Mouse (Mus musculus) MEL (cell line): ENCODE measurements around the gene Strip1. TPM values are rescaled to one million over a fixed set of nuclear protein-coding genes. Genes with fewer than 3 reads are reported as not detected.

Experiments
- DNase-seq: peaks from one replicate; pipeline ENCODE4 v3.0.0; 2011; ENCODE audit warnings: low read depth, low spot score
- H3K27ac ChIP-seq: 2 replicates; pipeline ENCODE4 v1.5.1; 2012; ENCODE audit warnings: low read depth, mild to moderate bottlenecking, control low read depth, low read length, moderate library complexity; ENCODE audit not compliant: control insufficient read depth
- H3K27me3 ChIP-seq, 2 experiments: fragments of 150-350 bp in 1 of 2; sonication (generic) in 1 of 2; 2 replicates each; pipeline ENCODE4 v1.6.1; 2012; ENCODE audit warnings: low read length in 2 of 2, mild to moderate bottlenecking in 2 of 2, improper control_type of control experiment in 1 of 2, moderate library complexity in 1 of 2; ENCODE audit not compliant: insufficient read depth in 2 of 2, control insufficient read depth in 1 of 2
- H3K36me3 ChIP-seq, 2 experiments: 2 replicates each; pipeline ENCODE4 v1.6.1; 2012 to 2014; ENCODE audit warnings: low read length in 2 of 2, improper control_type of control experiment in 1 of 2, inconsistent platforms in 1 of 2, mild to moderate bottlenecking in 1 of 2; ENCODE audit not compliant: insufficient read depth in 2 of 2, control insufficient read depth in 1 of 2
- H3K4me1 ChIP-seq, 2 experiments: fragments of 150-350 bp in 1 of 2; sonication (generic) in 1 of 2; 2 replicates each; pipeline ENCODE4 v1.6.1; 2012; ENCODE audit warnings: low read length in 2 of 2, improper control_type of control experiment in 1 of 2, mild to moderate bottlenecking in 1 of 2; ENCODE audit not compliant: insufficient read depth in 2 of 2, control insufficient read depth in 1 of 2
- H3K4me3 ChIP-seq, 2 experiments: fragments of 150-350 bp in 1 of 2; sonication (generic) in 1 of 2; 2 replicates each; pipeline ENCODE4 v1.5.1; 2012; ENCODE audit warnings: low read depth in 2 of 2, low read length in 2 of 2, mild to moderate bottlenecking in 2 of 2, moderate library complexity in 2 of 2, control low read depth in 1 of 2, improper control_type of control experiment in 1 of 2; ENCODE audit not compliant: control insufficient read depth in 1 of 2, insufficient read depth in 1 of 2
- H3K79me2 ChIP-seq: 2 replicates; pipeline ENCODE4 v1.6.1; 2012; ENCODE audit warnings: mild to moderate bottlenecking, low read length, moderate library complexity; ENCODE audit not compliant: control insufficient read depth, poor library complexity, insufficient read depth
- H3K9ac ChIP-seq: 2 replicates; pipeline ENCODE4 v1.6.1; 2012; ENCODE audit warnings: low read depth, mild to moderate bottlenecking, control low read depth, low read length, moderate library complexity; ENCODE audit not compliant: control insufficient read depth, poor library complexity, severe bottlenecking
- H3K9me3 ChIP-seq: fragments of 150-350 bp; sonication (generic); replicated peaks from 2 replicates; pipeline ENCODE4 v1.6.1; 2012; ENCODE audit warnings: mild to moderate bottlenecking, low read length, improper control_type of control experiment, moderate library complexity; ENCODE audit not compliant: insufficient read depth
- BHLHE40 ChIP-seq: IDR thresholded peaks from 2 replicates; pipeline ENCODE4 v1.6.1; 2012; ENCODE audit warnings: low read depth, mild to moderate bottlenecking, inconsistent platforms, low read length, improper control_type of control experiment, borderline replicate concordance
- CHD1 ChIP-seq: IDR thresholded peaks from 2 replicates; pipeline ENCODE4 v1.6.1; 2012; ENCODE audit warnings: low read depth, mild to moderate bottlenecking, inconsistent platforms, low read length, improper control_type of control experiment
- CHD2 ChIP-seq: IDR thresholded peaks from 2 replicates; pipeline ENCODE4 v1.6.1; 2011; ENCODE audit warnings: low read length, improper control_type of control experiment
- E2F4 ChIP-seq: IDR thresholded peaks from 2 replicates; pipeline ENCODE4 v1.6.1; 2011; ENCODE audit warnings: low read depth, low read length, improper control_type of control experiment, borderline replicate concordance
- EP300 ChIP-seq, 2 experiments: IDR thresholded peaks; 2 replicates each; pipeline ENCODE4 v1.6.1; 2011; ENCODE audit warnings: improper control_type of control experiment in 2 of 2, low read length in 2 of 2, low read depth in 1 of 2, mild to moderate bottlenecking in 1 of 2
- ETS1 ChIP-seq: IDR thresholded peaks from 2 replicates; pipeline ENCODE4 v1.6.1; 2012; ENCODE audit warnings: low read depth, mild to moderate bottlenecking, inconsistent platforms, low read length, improper control_type of control experiment, moderate library complexity
- JUND ChIP-seq: IDR thresholded peaks from 2 replicates; pipeline ENCODE4 v1.6.1; 2011; ENCODE audit warnings: low read depth, mild to moderate bottlenecking, improper control_type of control experiment, low read length
- KAT2A ChIP-seq: conservative IDR thresholded peaks from 2 replicates; pipeline ENCODE4 v1.6.1; 2012; ENCODE audit warnings: low read depth, low read length, improper control_type of control experiment, inconsistent platforms
- MAFK ChIP-seq: IDR thresholded peaks from 2 replicates; pipeline ENCODE4 v1.6.1; 2011; ENCODE audit warnings: low read depth, mild to moderate bottlenecking, low read length, improper control_type of control experiment, borderline replicate concordance
- MAZ ChIP-seq: IDR thresholded peaks from 2 replicates; pipeline ENCODE4 v1.6.1; 2012; ENCODE audit warnings: low read depth, mild to moderate bottlenecking, inconsistent platforms, low read length, improper control_type of control experiment
- MXI1 ChIP-seq: IDR thresholded peaks from 2 replicates; pipeline ENCODE4 v1.6.1; 2011; ENCODE audit warnings: mild to moderate bottlenecking, low read depth, low read length, improper control_type of control experiment
- MYB ChIP-seq: IDR thresholded peaks from 2 replicates; pipeline ENCODE4 v1.6.1; 2011; ENCODE audit warnings: mild to moderate bottlenecking, low read depth, low read length, improper control_type of control experiment
- MYC ChIP-seq: IDR thresholded peaks from 2 replicates; pipeline ENCODE4 v1.6.1; 2011; ENCODE audit warnings: low read depth, mild to moderate bottlenecking, low read length, improper control_type of control experiment, moderate library complexity
- NRF1 ChIP-seq: IDR thresholded peaks from 2 replicates; pipeline ENCODE4 v1.6.1; 2014; ENCODE audit warnings: low read depth, mild to moderate bottlenecking, inconsistent platforms, low read length, improper control_type of control experiment, moderate library complexity; ENCODE audit not compliant: poor library complexity, insufficient read depth, severe bottlenecking
- POLR2A ChIP-seq, 2 experiments: IDR thresholded peaks; 2 replicates each; pipeline ENCODE4 v1.6.1; 2011 to 2012; ENCODE audit warnings: low read length in 2 of 2, mild to moderate bottlenecking in 2 of 2, control low read depth in 1 of 2, improper control_type of control experiment in 1 of 2, low read depth in 1 of 2, moderate library complexity in 1 of 2; ENCODE audit not compliant: control insufficient read depth in 1 of 2, insufficient read depth in 1 of 2, poor library complexity in 1 of 2
- POLR2AphosphoS2 ChIP-seq: IDR thresholded peaks from 2 replicates; pipeline ENCODE4 v1.6.1; 2011; ENCODE audit warnings: low read length, improper control_type of control experiment
- POLR2AphosphoS5 ChIP-seq: IDR thresholded peaks from 2 replicates; pipeline ENCODE4 v1.6.1; 2012; ENCODE audit warnings: low read depth, borderline replicate concordance, mild to moderate bottlenecking, inconsistent platforms, low read length, moderate library complexity, mixed read lengths
- RAD21 ChIP-seq: IDR thresholded peaks from 2 replicates; pipeline ENCODE4 v1.6.1; 2011; ENCODE audit warnings: mild to moderate bottlenecking, low read depth, low read length, improper control_type of control experiment
- RCOR1 ChIP-seq: IDR thresholded peaks from 2 replicates; pipeline ENCODE4 v1.6.1; 2012; ENCODE audit warnings: low read depth, mild to moderate bottlenecking, inconsistent platforms, low read length, improper control_type of control experiment
- SIN3A ChIP-seq: IDR thresholded peaks from 2 replicates; pipeline ENCODE4 v1.6.1; 2012; ENCODE audit warnings: low read length, improper control_type of control experiment, inconsistent platforms
- SMC3 ChIP-seq: IDR thresholded peaks from 2 replicates; pipeline ENCODE4 v1.6.1; 2011; ENCODE audit warnings: low read depth, low read length, improper control_type of control experiment
- TAL1 ChIP-seq: IDR thresholded peaks from 2 replicates; pipeline ENCODE4 v1.6.1; 2012; ENCODE audit warnings: mild to moderate bottlenecking, inconsistent platforms, low read length, moderate library complexity, mixed read lengths
- TCF12 ChIP-seq: IDR thresholded peaks from 2 replicates; pipeline ENCODE4 v1.6.1; 2014; ENCODE audit warnings: low read depth, mild to moderate bottlenecking, inconsistent platforms, low read length, improper control_type of control experiment, moderate library complexity
- UBTF ChIP-seq: IDR thresholded peaks from 2 replicates; pipeline ENCODE4 v1.6.1; 2012; ENCODE audit warnings: low read depth, mild to moderate bottlenecking, inconsistent platforms, low read length, improper control_type of control experiment, moderate library complexity, borderline replicate concordance; ENCODE audit not compliant: insufficient read depth
- USF1 ChIP-seq: IDR thresholded peaks from 2 replicates; pipeline ENCODE4 v1.6.1; 2014; ENCODE audit warnings: low read depth, mild to moderate bottlenecking, inconsistent platforms, low read length, improper control_type of control experiment, moderate library complexity
- ZKSCAN1 ChIP-seq: IDR thresholded peaks from 2 replicates; pipeline ENCODE4 v1.6.1; 2012; ENCODE audit warnings: low read depth, mild to moderate bottlenecking, inconsistent platforms, low read length, improper control_type of control experiment, moderate library complexity
- ZNF384 ChIP-seq: IDR thresholded peaks from 2 replicates; pipeline ENCODE4 v1.6.1; 2012; ENCODE audit warnings: low read depth, mild to moderate bottlenecking, inconsistent platforms, low read length, improper control_type of control experiment
- polyA plus RNA-seq, 2 experiments: library from polyadenylated mRNA; stranded (reverse) in 1 of 2; unstranded in 1 of 2; fragments of >175 nt in 1 of 2; fragments of >200 nt in 1 of 2; gene quantifications; 2 replicates each; pipeline versions ENCODE4 v1.2.1 to v1.2.4; 2012; ENCODE audit warnings: low replicate concordance in 2 of 2, low read depth in 1 of 2; ENCODE audit not compliant: insufficient read length in 2 of 2, insufficient read depth in 1 of 2, missing spikeins in 1 of 2
- total RNA-seq: library from RNA; depleted of rRNA; stranded (reverse); fragments of 300-350 nt; gene quantifications from 2 replicates; pipeline ENCODE4 v1.2.3, GENCODE M21; 2012

Strip1 gene
- total and polyA plus RNA-seq, 3 experiments: 19.8 to 32.9 TPM; not detected in 1

GRCm38 (mm10) chr3:107680790-107681576 lies 49.5 kb upstream of the Strip1 start (continued):
- no peak for TF ChIP-seq ZKSCAN1

GRCm38 (mm10) chr3:107671509-107671908 lies 40.0 kb upstream of the Strip1 start:
- peaks cover 19 to 43% of the 10 kb centered on the region in 2 experiments for H3K36me3 ChIP-seq
- H3K4me1 ChIP-seq: peaks cover 3 to 13% of the 10 kb centered on the region in 2 experiments; a peak in 3 of 4 replicates
- no peak overlapping the region for H3K4me3 ChIP-seq
- H3K27ac ChIP-seq: peak overlapping the region; percentile 71
- no peaks in the 10 kb centered on the region; the same call in 1 of the 2 replicates for H3K79me2 ChIP-seq
- DNase-seq: no peak
- no peak overlapping the region for H3K9ac ChIP-seq
- TF ChIP-seq POLR2A (IDR thresholded peaks at IDR 0.05; ENCODE audit: control insufficient read depth in 1 of 2, insufficient read depth in 1 of 2, low read depth in 1 of 2, low read length in 2 of 2, poor library complexity in 1 of 2): no peak
- no peak for TF ChIP-seq MYC
- no peak for TF ChIP-seq MAFK
- TF ChIP-seq USF1: peak; percentile 53; the same call in 1 of the 2 replicates
- H3K9me3 ChIP-seq: no peaks in the 10 kb centered on the region
- H3K27me3 ChIP-seq: no peaks in the 10 kb centered on the region

- Histone ChIP-seq H3K9ac (no peak overlapping the region), H3K4me3 (no peak overlapping the region), H3K36me3 (peaks cover 19 to 45% of the 10 kb centered on the region in 2 experiments), H3K9me3 (no peaks in the 10 kb centered on the region), H3K4me1 (peaks cover 3 to 13% of the 10 kb centered on the region in 2 experiments; a peak in 3 of 4 replicates), H3K27me3 (no peaks in the 10 kb centered on the region), H3K27ac (peak overlapping the region; percentile 47), H3K79me2 (no peaks in the 10 kb centered on the region; the same call in 1 of the 2 replicates)
- DNase-seq: peak; percentile 46
- TF ChIP-seq MYC: no peak
- no peak for TF ChIP-seq UBTF
- TF ChIP-seq JUND: no peak
- 0 out of 2 replicates have a peak, but pooled peaks have one; percentile 36 for TF ChIP-seq SIN3A
- no peak for TF ChIP-seq MYB
- TF ChIP-seq BHLHE40: no peak
- peak; percentile 33; the same call in 1 of the 2 replicates for TF ChIP-seq TCF12
- TF ChIP-seq USF1: no peak
- no peak for TF ChIP-seq NRF1
- TF ChIP-seq POLR2AphosphoS2: no peak
- TF ChIP-seq RAD21: no peak
- no peak for TF ChIP-seq E2F4
- no peak for TF ChIP-seq CHD1
- TF ChIP-seq RCOR1: no peak
- TF ChIP-seq EP300 (IDR thresholded peaks at IDR 0.05; ENCODE audit: low read depth in 1 of 2, low read length in 2 of 2): peak in 1 of 2 experiments; percentile 67; a peak in 1 of 4 replicates
- TF ChIP-seq POLR2AphosphoS5: no peak
- TF ChIP-seq POLR2A (IDR thresholded peaks at IDR 0.05; ENCODE audit: control insufficient read depth in 1 of 2, insufficient read depth in 1 of 2, low read depth in 1 of 2, low read length in 2 of 2, poor library complexity in 1 of 2): no peak
- no peak for TF ChIP-seq MXI1
- no peak; the same call in 1 of the 2 replicates for TF ChIP-seq KAT2A
- peak; percentile 51; the same call in 1 of the 2 replicates for TF ChIP-seq ETS1
- TF ChIP-seq MAZ: no peak
- no peak for TF ChIP-seq TAL1
- TF ChIP-seq CHD2: no peak
- TF ChIP-seq ZNF384: no peak
- no peak for TF ChIP-seq SMC3
Measured at GRCm38 (mm10) chr3:107670500-107670899, 39.0 kb upstream of the Strip1 start.
